Mouse (Mus musculus) erythroblast, embryonic 14.5 days (primary cell): ENCODE results near the gene Nfx1. TPM values are rescaled to one million over a fixed set of nuclear protein-coding genes. Genes with fewer than 3 reads are reported as not detected.

ENCODE experiments used
- H3K27me3 ChIP-seq: 2 replicates; pipeline ENCODE4 v1.6.1; 2012; ENCODE audit warnings: inconsistent platforms; ENCODE audit not compliant: control insufficient read depth
- H3K36me3 ChIP-seq: 2 replicates; pipeline ENCODE4 v1.6.1; 2012; ENCODE audit warnings: mild to moderate bottlenecking, inconsistent platforms; ENCODE audit not compliant: control insufficient read depth
- H3K4me1 ChIP-seq: 2 replicates; pipeline ENCODE4 v1.6.1; 2012; ENCODE audit warnings: inconsistent platforms; ENCODE audit not compliant: control insufficient read depth
- H3K4me3 ChIP-seq: replicated peaks from 2 replicates; pipeline ENCODE3; 2012; ENCODE audit warnings: moderate library complexity, mild to moderate bottlenecking, inconsistent platforms
- H3K9me3 ChIP-seq: 2 replicates; pipeline ENCODE4 v1.6.1; 2012; ENCODE audit warnings: low read length, inconsistent platforms, mixed read lengths; ENCODE audit not compliant: control insufficient read depth
- GATA1 ChIP-seq: IDR thresholded peaks from 2 replicates; pipeline ENCODE4 v1.6.1; 2012; ENCODE audit warnings: low read length, inconsistent platforms, mixed read lengths
- TAL1 ChIP-seq: IDR thresholded peaks from 3 replicates; pipeline ENCODE4 v1.6.1; 2012; ENCODE audit warnings: low read length, inconsistent platforms, mixed read lengths
- polyA plus RNA-seq: library from polyadenylated mRNA; stranded (reverse); fragments of >175 nt; gene quantifications from 2 replicates; pipeline ENCODE4 v1.2.3, GENCODE M21; 2012

The Nfx1 gene
- polyA plus RNA-seq, 1 experiment: 0.69 TPM

- H3K36me3 ChIP-seq: peaks cover 55% of the 10 kb centered on the region
Observed at GRCm38 (mm10) chr4:40970592-40970841, 189 bp upstream of the Nfx1 start.

GRCm38 (mm10) chr4:40971744-40972143 lies 1.0 kb downstream of the Nfx1 start:
- TF ChIP-seq TAL1 (no peak), GATA1 (no peak)
- Histone ChIP-seq H3K27me3 (no peaks in the 10 kb centered on the region), H3K9me3 (no peaks in the 10 kb centered on the region), H3K4me3 (peak overlapping the region; percentile 89), H3K36me3 (peaks cover 55% of the 10 kb centered on the region), H3K4me1 (peaks cover 41% of the 10 kb centered on the region)

More at GRCm38 (mm10) chr4:40970592-40970841, 189 bp upstream of the Nfx1 start:
- H3K4me1 ChIP-seq: peaks cover 41% of the 10 kb centered on the region
- TF ChIP-seq TAL1 (no peak), GATA1 (no peak)
- H3K9me3 ChIP-seq: no peaks in the 10 kb centered on the region
- peak overlapping the region; percentile 89 for H3K4me3 ChIP-seq
- H3K27me3 ChIP-seq: no peaks in the 10 kb centered on the region

GRCm38 (mm10) chr4:40974011-40974410 lies 3.3 kb downstream of the Nfx1 start:
- no peak for TF ChIP-seq TAL1
- TF ChIP-seq GATA1: no peak
- H3K9me3 ChIP-seq: no peaks in the 10 kb centered on the region
- H3K4me3 ChIP-seq: no peak overlapping the region
- H3K27me3 ChIP-seq: no peaks in the 10 kb centered on the region
- peaks cover 63% of the 10 kb centered on the region for H3K36me3 ChIP-seq
- peaks cover 43% of the 10 kb centered on the region for H3K4me1 ChIP-seq

GRCm38 (mm10) chr4:40975678-40976077 lies 5.0 kb downstream of the Nfx1 start:
- H3K4me1 ChIP-seq: peaks cover 32% of the 10 kb centered on the region
- no peaks in the 10 kb centered on the region for H3K9me3 ChIP-seq
- no peak for TF ChIP-seq TAL1
- TF ChIP-seq GATA1: no peak
- no peaks in the 10 kb centered on the region for H3K27me3 ChIP-seq
- peaks cover 80% of the 10 kb centered on the region for H3K36me3 ChIP-seq
- H3K4me3 ChIP-seq: no peak overlapping the region

GRCm38 (mm10) chr4:40976651-40977050 lies 5.9 kb downstream of the Nfx1 start:
- Histone ChIP-seq H3K4me1 (peaks cover 28% of the 10 kb centered on the region), H3K4me3 (no peak overlapping the region), H3K36me3 (peaks cover 90% of the 10 kb centered on the region), H3K9me3 (no peaks in the 10 kb centered on the region), H3K27me3 (no peaks in the 10 kb centered on the region)
- TF ChIP-seq TAL1 (no peak), GATA1 (no peak)

- Histone ChIP-seq H3K36me3 (peaks cover 95% of the 10 kb centered on the region), H3K9me3 (no peaks in the 10 kb centered on the region), H3K4me3 (no peak overlapping the region), H3K4me1 (peaks cover 9% of the 10 kb centered on the region), H3K27me3 (no peaks in the 10 kb centered on the region)
- no peak for TF ChIP-seq TAL1
- no peak for TF ChIP-seq GATA1
Observed at GRCm38 (mm10) chr4:40979430-40979829, 8.7 kb downstream of the Nfx1 start.

GRCm38 (mm10) chr4:40982486-40982885 lies 11.8 kb downstream of the Nfx1 start:
- Histone ChIP-seq H3K4me1 (peaks cover 7% of the 10 kb centered on the region), H3K36me3 (peaks cover 99% of the 10 kb centered on the region), H3K9me3 (no peaks in the 10 kb centered on the region), H3K4me3 (no peak overlapping the region), H3K27me3 (no peaks in the 10 kb centered on the region)
- TF ChIP-seq TAL1 (no peak), GATA1 (no peak)

GRCm38 (mm10) chr4:40983686-40984085 lies 13.0 kb downstream of the Nfx1 start:
- Histone ChIP-seq H3K9me3 (no peaks in the 10 kb centered on the region), H3K4me1 (peaks cover 6% of the 10 kb centered on the region), H3K36me3 (peaks cover 99% of the 10 kb centered on the region), H3K27me3 (no peaks in the 10 kb centered on the region), H3K4me3 (no peak overlapping the region)
- TF ChIP-seq GATA1: no peak
- no peak for TF ChIP-seq TAL1

GRCm38 (mm10) chr4:40989633-40990032 lies 18.9 kb downstream of the Nfx1 start:
- H3K27me3 ChIP-seq: no peaks in the 10 kb centered on the region
- no peaks in the 10 kb centered on the region for H3K9me3 ChIP-seq
- TF ChIP-seq GATA1 (no peak), TAL1 (no peak)
- H3K36me3 ChIP-seq: peaks cover 98% of the 10 kb centered on the region
- no peaks in the 10 kb centered on the region for H3K4me1 ChIP-seq
- no peak overlapping the region for H3K4me3 ChIP-seq

- H3K4me1 ChIP-seq: peaks cover 44% of the 10 kb centered on the region
- H3K36me3 ChIP-seq: peaks cover 99% of the 10 kb centered on the region
- no peaks in the 10 kb centered on the region for H3K9me3 ChIP-seq
- TF ChIP-seq GATA1 (no peak), TAL1 (no peak)
- no peak overlapping the region for H3K4me3 ChIP-seq
- H3K27me3 ChIP-seq: no peaks in the 10 kb centered on the region
Observed at GRCm38 (mm10) chr4:40996302-40996701, 25.6 kb downstream of the Nfx1 start.
